Mouse (Mus musculus): Measurements from ENCODE around the gene Pold3. TPM values are rescaled to one million over a fixed set of nuclear protein-coding genes. Genes with fewer than 3 reads are reported as not detected.

The Pold3 gene
- total RNA-seq (2022) = 10 to 100 TPM; 33.8 to 35.1 (median 34.8) TPM

GRCm38 (mm10) chr7:100121376-100121789 lies at the start of gene Pold3:
TSS of gene Pold3 (minus strand) at chr7:100121565.
- peak; percentile 96 to 99 for DNase-seq (ENCODE audit: low spot score in 2 of 2)

- DNase-seq (ENCODE audit: low spot score in 2 of 2) = no peak
Measured at GRCm38 (mm10) chr7:100170756-100171155, 49.4 kb upstream of the Pold3 start.

- no peak for DNase-seq (ENCODE audit: low spot score in 2 of 2)
Measured at GRCm38 (mm10) chr7:100168654-100169053, 47.3 kb upstream of the Pold3 start.

GRCm38 (mm10) chr7:100163506-100163905 lies 42.1 kb upstream of the Pold3 start:
- no peak for DNase-seq (ENCODE audit: low spot score in 2 of 2)

GRCm38 (mm10) chr7:100160006-100160405 lies 38.6 kb upstream of the Pold3 start:
- DNase-seq (ENCODE audit: low spot score in 2 of 2) = no peak

GRCm38 (mm10) chr7:100159105-100159841 lies 37.9 kb upstream of the Pold3 start, which contains the start of gene Lipt2:
TSS of gene Lipt2 (plus strand) at chr7:100159277.
- peak; percentile 88 to 89 for DNase-seq (ENCODE audit: low spot score in 2 of 2)

GRCm38 (mm10) chr7:100157669-100158068 lies 36.3 kb upstream of the Pold3 start:
- no peak for DNase-seq (ENCODE audit: low spot score in 2 of 2)

GRCm38 (mm10) chr7:100150626-100151025 lies 29.3 kb upstream of the Pold3 start:
- no peak for DNase-seq (ENCODE audit: low spot score in 2 of 2)

- DNase-seq (ENCODE audit: low spot score in 2 of 2) = no peak
Measured at GRCm38 (mm10) chr7:100150086-100150485, 28.7 kb upstream of the Pold3 start.

- DNase-seq (ENCODE audit: low spot score in 2 of 2) = no peak
Measured at GRCm38 (mm10) chr7:100148586-100148985, 27.2 kb upstream of the Pold3 start.

- no peak for DNase-seq (ENCODE audit: low spot score in 2 of 2)
Measured at GRCm38 (mm10) chr7:100140591-100140990, 19.2 kb upstream of the Pold3 start.

GRCm38 (mm10) chr7:100138075-100138474 lies 16.7 kb upstream of the Pold3 start:
- no peak for DNase-seq (ENCODE audit: low spot score in 2 of 2)

GRCm38 (mm10) chr7:100137038-100137437 lies 15.7 kb upstream of the Pold3 start:
- no peak for DNase-seq (ENCODE audit: low spot score in 2 of 2)

- no peak for DNase-seq (ENCODE audit: low spot score in 2 of 2)
Measured at GRCm38 (mm10) chr7:100132379-100132778, 11.0 kb upstream of the Pold3 start.

- no peak for DNase-seq (ENCODE audit: low spot score in 2 of 2)
Measured at GRCm38 (mm10) chr7:100130592-100130991, 9.2 kb upstream of the Pold3 start.

GRCm38 (mm10) chr7:100128262-100129041 lies 7.1 kb upstream of the Pold3 start:
- no peak for DNase-seq (ENCODE audit: low spot score in 2 of 2)

- no peak for DNase-seq (ENCODE audit: low spot score in 2 of 2)
Measured at GRCm38 (mm10) chr7:100126514-100126913, 5.1 kb upstream of the Pold3 start.

- DNase-seq (ENCODE audit: low spot score in 2 of 2) = no peak
Measured at GRCm38 (mm10) chr7:100125166-100125565, 3.8 kb upstream of the Pold3 start.

GRCm38 (mm10) chr7:100124211-100124610 lies 2.8 kb upstream of the Pold3 start:
- DNase-seq (ENCODE audit: low spot score in 2 of 2) = no peak

GRCm38 (mm10) chr7:100123486-100123885 lies 2.1 kb upstream of the Pold3 start:
- DNase-seq (ENCODE audit: low spot score in 2 of 2) = no peak

- DNase-seq (ENCODE audit: low spot score in 2 of 2) = no peak
Measured at GRCm38 (mm10) chr7:100120791-100121261, 539 bp downstream of the Pold3 start.

- no peak for DNase-seq (ENCODE audit: low spot score in 2 of 2)
Measured at GRCm38 (mm10) chr7:100114279-100114678, 7.1 kb downstream of the Pold3 start.
